Mouse (Mus musculus) hindlimb bud, embryonic 11.5 days (tissue): Measurements from ENCODE around the gene Osbpl11.
"Not testable (repeated sequence)": the region's sequence is repeated elsewhere in the genome, so short reads cannot be mapped to it uniquely, and the experiment has no call there.

ENCODE experiments used
- DNase-seq: peaks from one replicate; pipeline ENCODE4 v3.0.0-alpha.2; 2012; ENCODE audit warnings: low read depth, low spot score; ENCODE audit errors: extremely low spot score

Osbpl11 gene

GRCm38 (mm10) chr16:33176831-33177230, 8.0 kb upstream of the Osbpl11 start:
- not testable (repeated sequence) for DNase-seq

GRCm38 (mm10) chr16:33177722-33178121, 7.1 kb upstream of the Osbpl11 start:
- DNase-seq = no peak

- DNase-seq = no peak
Observed at GRCm38 (mm10) chr16:33178278-33179074, 6.4 kb upstream of the Osbpl11 start.

- not testable (repeated sequence) for DNase-seq
Observed at GRCm38 (mm10) chr16:33179222-33179621, 5.6 kb upstream of the Osbpl11 start.

GRCm38 (mm10) chr16:33179911-33180310, 5.0 kb upstream of the Osbpl11 start:
- no peak for DNase-seq

GRCm38 (mm10) chr16:33180793-33181192, 4.1 kb upstream of the Osbpl11 start:
- DNase-seq = no peak

- DNase-seq = no peak
Observed at GRCm38 (mm10) chr16:33185261-33186046, 583 bp downstream of the Osbpl11 start.

- DNase-seq = no peak
Observed at GRCm38 (mm10) chr16:33186134-33186533, 1.3 kb downstream of the Osbpl11 start.

GRCm38 (mm10) chr16:33188076-33188475, 3.2 kb downstream of the Osbpl11 start:
- no peak for DNase-seq

GRCm38 (mm10) chr16:33191671-33192091, 6.8 kb downstream of the Osbpl11 start:
- no peak for DNase-seq

- DNase-seq = no peak
Observed at GRCm38 (mm10) chr16:33192280-33192679, 7.4 kb downstream of the Osbpl11 start.

- DNase-seq = no peak
Observed at GRCm38 (mm10) chr16:33193649-33194048, 8.8 kb downstream of the Osbpl11 start.

GRCm38 (mm10) chr16:33195686-33196313, 10.9 kb downstream of the Osbpl11 start:
- no peak for DNase-seq

GRCm38 (mm10) chr16:33196578-33196977, 11.7 kb downstream of the Osbpl11 start:
- DNase-seq = no peak

GRCm38 (mm10) chr16:33200589-33200988, 15.7 kb downstream of the Osbpl11 start:
- no peak for DNase-seq

- DNase-seq = no peak
Observed at GRCm38 (mm10) chr16:33210812-33211211, 25.9 kb downstream of the Osbpl11 start.

GRCm38 (mm10) chr16:33216313-33217003, 31.6 kb downstream of the Osbpl11 start:
- DNase-seq = no peak

- DNase-seq = not testable (repeated sequence)
Observed at GRCm38 (mm10) chr16:33217553-33218085, 32.7 kb downstream of the Osbpl11 start.

- DNase-seq = no peak
Observed at GRCm38 (mm10) chr16:33222482-33222881, 37.6 kb downstream of the Osbpl11 start.

- DNase-seq = no peak
Observed at GRCm38 (mm10) chr16:33224381-33224780, 39.5 kb downstream of the Osbpl11 start.

GRCm38 (mm10) chr16:33234128-33234527, 49.3 kb downstream of the Osbpl11 start:
- no peak for DNase-seq
